Mouse (Mus musculus): ENCODE data around the gene Shd.

Gene Shd

GRCm38 (mm10) chr17:56024476-56024875, 54.2 kb downstream of the Shd start:
- CTCF ChIA-PET: no interaction called here

- CTCF ChIA-PET: no interaction called here
Measured at GRCm38 (mm10) chr17:56024931-56025330, 54.7 kb downstream of the Shd start.

All from spleen, embryonic (tissue).